Mouse (Mus musculus): Measurements from ENCODE around the gene Mlx. TPM values are rescaled to one million over a fixed set of nuclear protein-coding genes. Genes with fewer than 3 reads are reported as not detected.

Mlx gene
- polyA plus RNA-seq, 1 experiment, result 20.3 TPM

GRCm38 (mm10) chr11:101138536-101139181, 51.6 kb downstream of the Mlx start:
- H3K36me3 ChIP-seq (ENCODE audit: control insufficient read depth, insufficient read depth, low read length), result no peaks in the 10 kb centered on the region
- DNase-seq (ENCODE audit: low read depth in 1 of 2, low spot score in 2 of 2), result no peak
- no peak overlapping the region for H3K4me3 ChIP-seq (ENCODE audit: extremely low read depth, insufficient read depth, insufficient read length)
- 0 out of 2 replicates have a peak, but pooled peaks cover 3% of the 10 kb centered on the region for H3K27me3 ChIP-seq (ENCODE audit: control insufficient read depth, insufficient read depth, low read length)
- no peak overlapping the region for H3K27ac ChIP-seq (ENCODE audit: insufficient read depth, low read length)
- 42% methylated on average over 15 of the region's 15 CpGs for WGBS
- H3K4me1 ChIP-seq (ENCODE audit: control insufficient read depth, insufficient read depth, insufficient read length), result no peaks in the 10 kb centered on the region
- TF ChIP-seq POLR2A (IDR thresholded peaks at IDR 0.05; ENCODE audit: low read depth, low read length), result no peak

GRCm38 (mm10) chr11:101140164-101140819, 53.2 kb downstream of the Mlx start:
- no peak overlapping the region for H3K27ac ChIP-seq (ENCODE audit: insufficient read depth, low read length)
- H3K4me3 ChIP-seq (ENCODE audit: extremely low read depth, insufficient read depth, insufficient read length), result peak overlapping the region; percentile 32
- 62% methylated on average over 27 of the region's 27 CpGs for WGBS

GRCm38 (mm10) chr11:101141088-101141487, 54.0 kb downstream of the Mlx start:
- 0 out of 2 replicates have a peak, but pooled peaks cover 3% of the 10 kb centered on the region for H3K27me3 ChIP-seq (ENCODE audit: control insufficient read depth, insufficient read depth, low read length)
- WGBS, result 90% methylated on average over 8 of the region's 8 CpGs
- no peak for TF ChIP-seq CTCF (IDR thresholded peaks at IDR 0.05; ENCODE audit: extremely low read depth, insufficient read depth, insufficient read length, insufficient replicate concordance)
- no peak for TF ChIP-seq POLR2A (IDR thresholded peaks at IDR 0.05; ENCODE audit: low read depth, low read length)
- H3K36me3 ChIP-seq (ENCODE audit: control insufficient read depth, insufficient read depth, low read length), result no peaks in the 10 kb centered on the region
- no peak overlapping the region for H3K27ac ChIP-seq (ENCODE audit: insufficient read depth, low read length)
- DNase-seq (ENCODE audit: low read depth in 1 of 2, low spot score in 2 of 2), result no peak
- no peak overlapping the region for H3K4me3 ChIP-seq (ENCODE audit: extremely low read depth, insufficient read depth, insufficient read length)
- H3K4me1 ChIP-seq (ENCODE audit: control insufficient read depth, insufficient read depth, insufficient read length), result no peaks in the 10 kb centered on the region

More at GRCm38 (mm10) chr11:101140164-101140819, 53.2 kb downstream of the Mlx start:
- DNase-seq (ENCODE audit: low read depth in 1 of 2, low spot score in 2 of 2), result no peak
- H3K36me3 ChIP-seq (ENCODE audit: control insufficient read depth, insufficient read depth, low read length), result no peaks in the 10 kb centered on the region
- 0 out of 2 replicates have a peak, but pooled peaks cover 3% of the 10 kb centered on the region for H3K27me3 ChIP-seq (ENCODE audit: control insufficient read depth, insufficient read depth, low read length)
- H3K4me1 ChIP-seq (ENCODE audit: control insufficient read depth, insufficient read depth, insufficient read length), result no peaks in the 10 kb centered on the region
- TF ChIP-seq CTCF (IDR thresholded peaks at IDR 0.05; ENCODE audit: extremely low read depth, insufficient read depth, insufficient read length, insufficient replicate concordance) (no peak), POLR2A (IDR thresholded peaks at IDR 0.05; ENCODE audit: low read depth, low read length) (no peak)

Other genes starting within 250 kb of the Mlx start
- gene Stat5b, start 236.6 kb upstream of the Mlx start, polyA plus RNA-seq (2012; rRNA removed), result 33.2 and 45.2 TPM in 2 replicates
- 24.7 and 35.7 TPM in 2 replicates for gene Stat5a, start 227.9 kb upstream of the Mlx start, polyA plus RNA-seq (2012; rRNA removed)
- gene Stat3, start 147.7 kb upstream of the Mlx start, polyA plus RNA-seq (2012; rRNA removed), result 65.1 and 80.8 TPM in 2 replicates
- 27.0 and 29.1 TPM in 2 replicates for gene Cavin1, start 116.4 kb upstream of the Mlx start, polyA plus RNA-seq (2012; rRNA removed)
- gene Atp6v0a1, start 77.8 kb upstream of the Mlx start, polyA plus RNA-seq (2012; rRNA removed), result 41.8 and 46.2 TPM in 2 replicates
- 28.6 and 34.8 TPM in 2 replicates for gene Naglu, start 17.3 kb upstream of the Mlx start, polyA plus RNA-seq (2012; rRNA removed)
- 1.2 and 1.3 TPM in 2 replicates for gene Hsd17b1, start 8.9 kb upstream of the Mlx start, polyA plus RNA-seq (2012; rRNA removed)
- 26.6 and 36.9 TPM in 2 replicates for gene Coasy, start 4.7 kb upstream of the Mlx start, polyA plus RNA-seq (2012; rRNA removed)
- gene Psmc3ip, start 8.2 kb downstream of the Mlx start, polyA plus RNA-seq (2012; rRNA removed), result 0.85 and 0.90 TPM in 2 replicates
- 57.8 and 61.3 TPM in 2 replicates for gene Retreg3, start 32.6 kb downstream of the Mlx start, polyA plus RNA-seq (2012; rRNA removed)
- gene Tubg1, start 32.7 kb downstream of the Mlx start, polyA plus RNA-seq (2012; rRNA removed), result 16.4 and 17.7 TPM in 2 replicates
- 3.6 and 4.8 TPM in 2 replicates for gene Tubg2, start 68.6 kb downstream of the Mlx start, polyA plus RNA-seq (2012; rRNA removed)
- gene Cntnap1, start 83.2 kb downstream of the Mlx start, polyA plus RNA-seq (2012; rRNA removed), result 1.3 and 1.4 TPM in 2 replicates
- gene Plekhh3, start 84.1 kb downstream of the Mlx start, polyA plus RNA-seq (2012; rRNA removed), result 5.8 and 8.4 TPM in 2 replicates
- 1.6 and 1.9 TPM in 2 replicates for gene Ccr10, start 88.2 kb downstream of the Mlx start, polyA plus RNA-seq (2012; rRNA removed)
- 28.3 and 30.9 TPM in 2 replicates for gene Ezh1, start 139.2 kb downstream of the Mlx start, polyA plus RNA-seq (2012; rRNA removed)
- 47.6 and 59.7 TPM in 2 replicates for gene Ramp2, start 158.8 kb downstream of the Mlx start, polyA plus RNA-seq (2012; rRNA removed)
- gene Vps25, start 166.4 kb downstream of the Mlx start, polyA plus RNA-seq (2012; rRNA removed), result 56.3 and 62.2 TPM in 2 replicates
- gene Wnk4, start 173.3 kb downstream of the Mlx start, polyA plus RNA-seq (2012; rRNA removed), result 1.9 and 2.2 TPM in 2 replicates
- 0.06 and 0.19 TPM in 2 replicates for gene Cntd1, start 191.7 kb downstream of the Mlx start, polyA plus RNA-seq (2012; rRNA removed)
- gene Coa3, start 191.8 kb downstream of the Mlx start, polyA plus RNA-seq (2012; rRNA removed), result 148 TPM in 2 replicates
- 64.0 and 98.6 TPM in 2 replicates for gene Becn1, start 215.0 kb downstream of the Mlx start, polyA plus RNA-seq (2012; rRNA removed)
- 58.1 and 73.8 TPM in 2 replicates for gene Psme3, start 228.9 kb downstream of the Mlx start, polyA plus RNA-seq (2012; rRNA removed)
- gene Aoc2, start 237.8 kb downstream of the Mlx start, polyA plus RNA-seq (2012; rRNA removed), result 9.1 and 10.6 TPM in 2 replicates
- gene Aoc3, start 243.3 kb downstream of the Mlx start, polyA plus RNA-seq (2012; rRNA removed), result 2.2 and 2.3 TPM in 2 replicates

Measured in spleen, adult 2 months (tissue).